22 mouse cellular contexts compared by ENCODE assay signal in genomic region chr8:91340746-91341145, GRCm38 (mm10).
"Had no signal": no experiment of that assay in that cellular context is flagged by ENCODE, and none has a peak within 500 bp of the region (broad histone marks: within the 10 kb centered on the region; RNA-seq: fewer than 3 reads in every experiment).

No protein-coding gene starts in this region.

- H3K9me3 ChIP-seq: hindbrain, embryonic 15.5 days; limb, embryonic 10.5 days; limb, embryonic 12.5 days had no signal

- ATAC-seq: hindbrain, postnatal 0 days; intestine, embryonic 16.5 days had no signal

- H3K4me3 ChIP-seq: heart, embryonic 12.5 days; hindbrain, embryonic 13.5 days; hindbrain, embryonic 15.5 days; layer of hippocampus, adult 2 months; left cerebral cortex, adult 2 months; limb, embryonic 10.5 days; limb, embryonic 12.5 days; liver, embryonic 13.5 days had no signal

- H3K27me3 ChIP-seq: heart, embryonic 12.5 days; hindbrain, embryonic 13.5 days; hindbrain, embryonic 15.5 days; limb, embryonic 12.5 days; liver, embryonic 13.5 days had no signal

- H3K4me1 ChIP-seq: hindbrain, embryonic 15.5 days had no signal

- H3K4me2 ChIP-seq: heart, embryonic 12.5 days; hindbrain, embryonic 13.5 days; hindbrain, embryonic 15.5 days; limb, embryonic 12.5 days; liver, embryonic 11.5 days; liver, embryonic 13.5 days had no signal

- H3K36me3 ChIP-seq: hindbrain, embryonic 13.5 days; hindbrain, embryonic 15.5 days; limb, embryonic 12.5 days; liver, embryonic 13.5 days had no signal

- H3K9ac ChIP-seq: heart, embryonic 12.5 days; hindbrain, embryonic 13.5 days; hindbrain, embryonic 15.5 days; limb, embryonic 12.5 days; liver, embryonic 13.5 days had no signal

- DNase-seq: gastrocnemius, postnatal 14 days; gastrocnemius, postnatal 36 days; heart, adult 18-20 months; heart, postnatal 10 days; heart, postnatal 36 days; kidney, adult 11 months; kidney, adult 8-10 months; kidney, postnatal 10 days; kidney, postnatal 25 days; kidney, postnatal 4 days; liver; liver, embryonic 13.5 days had no signal

- H3K27ac ChIP-seq: hindbrain, embryonic 13.5 days; hindbrain, embryonic 15.5 days; hindbrain, postnatal 0 days; layer of hippocampus, adult 2 months; left cerebral cortex, adult 2 months; limb, embryonic 10.5 days; limb, embryonic 12.5 days; liver, embryonic 13.5 days had no signal
